ENCODE assay signal across 7 mouse cellular contexts in genomic region chr4:142170882-142171768, GRCm38 (mm10).
DNase-seq lines count a peak whose midpoint lies in the region; ATAC-seq lines count a peak whose summit lies in the region.

No protein-coding gene starts in this region.

- peak; percentile 62 for DNase-seq in testis, postnatal 10 days (ENCODE audit: low spot score)
- DNase-seq in testis, postnatal 14 days (ENCODE audit: low spot score), result no peak
- peak; percentile 58 for DNase-seq in gastrocnemius, postnatal 14 days
- peak; percentile 79 for DNase-seq in large intestine, adult 2 months (ENCODE audit: low read depth, low spot score)
- no peak for DNase-seq in cerebellum, adult 18-20 months

- intact Hi-C loops in gastrocnemius, postnatal 14 days (cut with DNase I; ENCODE audit: low total_unique reads), result no loop called here

- no peak for ATAC-seq in erythroid progenitor cell, adult 5-6 weeks (replicated peaks; ENCODE audit: low FRiP score, poor library complexity, severe bottlenecking)
- ATAC-seq in activated CD4-positive, CD25-positive, alpha-beta regulatory T cell, adult 4 months, result no peak

- WGBS in large intestine, adult 2 months, result 24% methylated on average over 18 of the region's 18 CpGs

Comparison
In these comparisons a context has a peak if more than half of its experiments do, and no peak if none do; other contexts are left out.
1. DNase-seq: peak in testis, postnatal 10 days (single experiment), gastrocnemius, postnatal 14 days (single experiment) and large intestine, adult 2 months (single experiment); none in testis, postnatal 14 days (single experiment) and cerebellum, adult 18-20 months (0 of 2).